Mouse (Mus musculus): Measurements from ENCODE around the gene Mrpl24.

The Mrpl24 gene

GRCm38 (mm10) chr3:87947056-87947810 lies 27.9 kb downstream of the Mrpl24 start:
- peak; percentile 57 for DNase-seq (ENCODE audit: low read depth, low spot score)

GRCm38 (mm10) chr3:87947811-87948199 lies 28.5 kb downstream of the Mrpl24 start:
- no peak for DNase-seq (ENCODE audit: low read depth, low spot score)

- DNase-seq (ENCODE audit: low read depth, low spot score): peak; percentile 34
These were observed 29.3 kb downstream of the Mrpl24 start, which contains the start of gene Crabp2 for GRCm38 (mm10) chr3:87948378-87949265. TSS of gene Crabp2 (plus strand) at chr3:87948666.

GRCm38 (mm10) chr3:87949266-87949954 lies 30.1 kb downstream of the Mrpl24 start:
- DNase-seq (ENCODE audit: low read depth, low spot score): no peak

GRCm38 (mm10) chr3:87949955-87950515 lies 30.7 kb downstream of the Mrpl24 start:
- DNase-seq (ENCODE audit: low read depth, low spot score): no peak

- DNase-seq (ENCODE audit: low read depth, low spot score): no peak
These were observed 32.6 kb downstream of the Mrpl24 start for GRCm38 (mm10) chr3:87951946-87952345.

- no peak for DNase-seq (ENCODE audit: low read depth, low spot score)
These were observed 33.1 kb downstream of the Mrpl24 start for GRCm38 (mm10) chr3:87952440-87952839.

GRCm38 (mm10) chr3:87958056-87958455 lies 38.8 kb downstream of the Mrpl24 start:
- DNase-seq (ENCODE audit: low read depth, low spot score): no peak

GRCm38 (mm10) chr3:87958476-87958875 lies 39.2 kb downstream of the Mrpl24 start:
- DNase-seq (ENCODE audit: low read depth, low spot score): no peak

- no peak for DNase-seq (ENCODE audit: low read depth, low spot score)
These were observed 39.7 kb downstream of the Mrpl24 start for GRCm38 (mm10) chr3:87958967-87959366.

- no peak for DNase-seq (ENCODE audit: low read depth, low spot score)
These were observed 40.1 kb downstream of the Mrpl24 start for GRCm38 (mm10) chr3:87959371-87959770.

GRCm38 (mm10) chr3:87960191-87960585 lies 40.9 kb downstream of the Mrpl24 start:
- no peak for DNase-seq (ENCODE audit: low read depth, low spot score)

GRCm38 (mm10) chr3:87960586-87961191 lies 41.4 kb downstream of the Mrpl24 start:
- peak; percentile 90 for DNase-seq (ENCODE audit: low read depth, low spot score)

GRCm38 (mm10) chr3:87970184-87970938 lies 51.1 kb downstream of the Mrpl24 start:
- peak; percentile 61 for DNase-seq (ENCODE audit: low read depth, low spot score)

GRCm38 (mm10) chr3:87970939-87971488 lies 51.7 kb downstream of the Mrpl24 start, which contains the start of gene Nes:
TSS of gene Nes (plus strand) at chr3:87971078.
- DNase-seq (ENCODE audit: low read depth, low spot score): no peak

- DNase-seq (ENCODE audit: low read depth, low spot score): no peak
These were observed 52.3 kb downstream of the Mrpl24 start for GRCm38 (mm10) chr3:87971489-87972202.

GRCm38 (mm10) chr3:87972203-87972664 lies 52.9 kb downstream of the Mrpl24 start:
- no peak for DNase-seq (ENCODE audit: low read depth, low spot score)

GRCm38 (mm10) chr3:87972776-87973175 lies 53.5 kb downstream of the Mrpl24 start:
- DNase-seq (ENCODE audit: low read depth, low spot score): no peak
